Mouse (Mus musculus) heart, embryonic 11.5 days (tissue): Measurements from ENCODE around the gene Gpc6. TPM values are rescaled to one million over a fixed set of nuclear protein-coding genes. Genes with fewer than 3 reads are reported as not detected.

Experiments
- ATAC-seq: fragments of 200-750 bp; cut with Nextera tagmentation; replicated peaks from 2 replicates; pipeline ENCODE4 v1.8.0; 2017; ENCODE audit warnings: moderate library complexity; ENCODE audit not compliant: insufficient number of reproducible peaks, low FRiP score, low TSS enrichment
- H3K27ac ChIP-seq: fragments of 300-500 bp; sonication (generic); 2 replicates; pipeline ENCODE4 v1.5.1; 2014; ENCODE audit warnings: mild to moderate bottlenecking, low read depth, low read length
- H3K27me3 ChIP-seq: fragments of 300-500 bp; sonication (generic); 2 replicates; pipeline ENCODE4 v1.6.1; 2014; ENCODE audit warnings: mild to moderate bottlenecking, low read length, mixed read lengths; ENCODE audit not compliant: control insufficient read depth, insufficient read depth
- H3K36me3 ChIP-seq: fragments of 300-500 bp; sonication (generic); 2 replicates; pipeline ENCODE4 v1.6.1; 2014; ENCODE audit warnings: mild to moderate bottlenecking, low read length, moderate library complexity, mixed read lengths; ENCODE audit not compliant: control insufficient read depth, insufficient read depth
- H3K4me1 ChIP-seq: fragments of 300-500 bp; sonication (generic); 2 replicates; pipeline ENCODE4 v1.6.1; 2014; ENCODE audit warnings: low read length; ENCODE audit not compliant: control insufficient read depth, insufficient read depth
- H3K4me2 ChIP-seq: fragments of 300-500 bp; sonication (generic); 2 replicates; pipeline ENCODE4 v1.6.1; 2014; ENCODE audit warnings: mild to moderate bottlenecking, moderate library complexity
- H3K4me3 ChIP-seq: fragments of 300-500 bp; sonication (generic); 2 replicates; pipeline ENCODE4 v1.5.1; 2014; ENCODE audit warnings: low read depth, low read length
- H3K9ac ChIP-seq: fragments of 300-500 bp; sonication (generic); 2 replicates; pipeline ENCODE4 v1.6.1; 2014; ENCODE audit warnings: mild to moderate bottlenecking, low read depth, low read length, moderate library complexity
- H3K9me3 ChIP-seq: fragments of 300-500 bp; sonication (generic); replicated peaks from 2 replicates; pipeline ENCODE4 v1.6.1; 2016; ENCODE audit warnings: low read length; ENCODE audit not compliant: control insufficient read depth
- whole genome bisulfite sequencing: fragments of 180-500 bp; shearing (Covaris S2); extraction: QIAGEN DNeasy Blood & Tissue Kit; methylation state at CpG from one replicate; pipeline ENCODE4 v1.1.7; 2014; ENCODE audit not compliant: insufficient replicate concordance; 5-methylcytosine and 5-hydroxymethylcytosine counted together
- polyA plus RNA-seq: library from polyadenylated mRNA; unstranded; fragments of >200 nt; fragmentation: Nextera tagmentation; extraction: Ambion mirVana; gene quantifications from 2 replicates; pipeline ENCODE4 v1.2.1, GENCODE M21; 2014

Gpc6 gene
- polyA plus RNA-seq, 1 experiment from 2014 or later: 14.3 TPM

- no peak overlapping the region for H3K4me2 ChIP-seq
- H3K9ac ChIP-seq: no peak overlapping the region
- H3K4me1 ChIP-seq: no peaks in the 10 kb centered on the region
- no peak overlapping the region for H3K27ac ChIP-seq
- WGBS: 84% methylated on average over 3 of the region's 3 CpGs
- H3K4me3 ChIP-seq: no peak overlapping the region
- H3K9me3 ChIP-seq: no peaks in the 10 kb centered on the region
- H3K36me3 ChIP-seq: no peaks in the 10 kb centered on the region
- no peak for ATAC-seq
- H3K27me3 ChIP-seq: no peaks in the 10 kb centered on the region
These were observed 278.8 kb downstream of the Gpc6 start for GRCm38 (mm10) chr14:117203960-117204359.

- Histone ChIP-seq H3K27ac (no peak overlapping the region), H3K4me3 (no peak overlapping the region), H3K9me3 (no peaks in the 10 kb centered on the region), H3K9ac (no peak overlapping the region), H3K36me3 (no peaks in the 10 kb centered on the region), H3K4me2 (no peak overlapping the region), H3K4me1 (no peaks in the 10 kb centered on the region), H3K27me3 (no peaks in the 10 kb centered on the region)
- no peak for ATAC-seq
These were observed 289.3 kb downstream of the Gpc6 start for GRCm38 (mm10) chr14:117214373-117214772.

DNA sequence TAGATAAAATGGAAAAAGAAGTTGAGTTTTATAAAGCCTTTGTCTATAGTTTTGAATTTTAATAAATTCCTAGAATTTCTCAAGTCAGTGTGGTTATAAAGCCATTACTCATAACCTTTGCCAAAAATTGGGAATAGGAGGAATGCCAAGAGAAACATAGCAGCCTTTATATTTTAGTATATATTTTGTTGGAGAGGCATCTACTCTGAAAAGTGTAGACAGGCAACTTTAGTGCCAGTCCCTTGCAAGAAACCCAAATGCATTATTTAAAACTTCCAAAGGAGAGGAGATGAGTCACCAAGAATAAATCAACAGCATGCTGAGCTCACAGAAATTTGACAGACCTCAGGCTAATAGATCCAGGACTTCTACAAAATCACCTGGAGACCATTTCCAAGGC, 301.8 kb downstream of the Gpc6 start:
- Histone ChIP-seq H3K9me3 (no peaks in the 10 kb centered on the region), H3K27me3 (no peaks in the 10 kb centered on the region), H3K36me3 (no peaks in the 10 kb centered on the region), H3K4me1 (no peaks in the 10 kb centered on the region), H3K27ac (no peak overlapping the region), H3K4me2 (no peak overlapping the region), H3K9ac (no peak overlapping the region), H3K4me3 (no peak overlapping the region)
- ATAC-seq: no peak

DNA sequence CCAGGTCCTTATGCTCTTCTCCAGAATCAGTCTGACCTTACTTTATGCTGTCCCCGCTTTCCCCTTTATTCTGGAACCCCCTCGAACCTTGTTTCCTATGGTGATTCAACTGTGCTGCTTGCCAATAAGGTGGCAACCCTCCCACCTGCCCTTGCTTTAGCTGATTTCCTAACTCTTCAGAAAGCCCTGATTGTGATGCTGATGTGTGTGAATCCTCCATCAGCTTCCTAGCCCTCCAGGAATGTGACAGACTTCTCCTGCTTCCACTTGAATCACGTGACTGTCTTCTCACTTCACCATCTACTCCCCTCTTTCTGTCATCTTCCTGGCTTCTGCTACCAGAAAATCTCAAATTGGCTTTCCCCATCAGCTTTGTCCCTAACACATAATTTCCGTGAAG, 305.4 kb downstream of the Gpc6 start:
- no peak overlapping the region for H3K9ac ChIP-seq
- H3K9me3 ChIP-seq: no peaks in the 10 kb centered on the region
- no peak overlapping the region for H3K4me3 ChIP-seq
- ATAC-seq: no peak
- WGBS: 55% methylated on average over 4 of the region's 4 CpGs
- H3K27ac ChIP-seq: no peak overlapping the region
- no peaks in the 10 kb centered on the region for H3K36me3 ChIP-seq
- H3K4me1 ChIP-seq: no peaks in the 10 kb centered on the region
- H3K27me3 ChIP-seq: no peaks in the 10 kb centered on the region
- H3K4me2 ChIP-seq: no peak overlapping the region

GRCm38 (mm10) chr14:117238226-117238625, 313.1 kb downstream of the Gpc6 start:
- Histone ChIP-seq H3K27ac (no peak overlapping the region), H3K9ac (no peak overlapping the region), H3K4me3 (no peak overlapping the region), H3K4me1 (no peaks in the 10 kb centered on the region), H3K9me3 (no peaks in the 10 kb centered on the region), H3K36me3 (no peaks in the 10 kb centered on the region), H3K27me3 (no peaks in the 10 kb centered on the region), H3K4me2 (no peak overlapping the region)
- ATAC-seq: no peak
- 87% methylated on average over 6 of the region's 6 CpGs for WGBS

DNA sequence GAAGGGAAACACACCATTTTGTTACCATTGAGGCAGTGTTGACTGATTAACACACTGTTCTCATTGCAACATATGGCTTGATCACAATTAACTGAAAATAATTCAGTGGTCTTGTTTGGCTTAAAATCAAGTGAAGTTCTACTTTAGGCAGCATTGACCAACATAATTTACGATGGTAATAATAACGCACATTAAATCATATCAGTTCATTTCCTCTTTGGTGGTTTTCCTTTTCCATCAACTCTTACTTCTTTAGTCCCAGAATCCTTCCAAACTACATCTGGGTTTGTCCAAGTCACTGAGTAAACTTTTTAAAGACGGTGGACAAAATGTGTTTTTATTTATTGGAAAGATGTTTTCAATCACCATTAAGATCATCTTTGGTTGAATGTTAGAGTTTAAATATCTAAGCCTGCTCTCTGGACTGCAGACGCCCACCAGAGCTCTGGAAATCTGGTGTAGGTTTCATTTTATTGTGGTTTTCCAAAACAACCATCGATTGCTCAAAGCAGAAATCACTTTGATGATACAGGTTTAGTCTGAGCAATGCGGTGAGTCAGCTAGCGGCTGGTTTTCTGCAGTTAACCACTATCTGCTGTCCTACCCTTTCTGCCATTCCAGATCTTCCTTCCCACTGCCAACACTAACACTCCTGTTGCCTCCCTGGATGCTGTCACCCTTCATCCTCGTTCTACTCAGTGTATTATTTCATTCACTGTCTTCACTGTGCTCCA, 314.7 kb downstream of the Gpc6 start:
- WGBS: 77% methylated on average over 8 of the region's 8 CpGs
- H3K4me1 ChIP-seq: no peaks in the 10 kb centered on the region
- no peaks in the 10 kb centered on the region for H3K9me3 ChIP-seq
- H3K36me3 ChIP-seq: no peaks in the 10 kb centered on the region
- no peaks in the 10 kb centered on the region for H3K27me3 ChIP-seq
- no peak for ATAC-seq
- no peak overlapping the region for H3K27ac ChIP-seq
- H3K9ac ChIP-seq: no peak overlapping the region
- H3K4me2 ChIP-seq: no peak overlapping the region
- H3K4me3 ChIP-seq: no peak overlapping the region

DNA sequence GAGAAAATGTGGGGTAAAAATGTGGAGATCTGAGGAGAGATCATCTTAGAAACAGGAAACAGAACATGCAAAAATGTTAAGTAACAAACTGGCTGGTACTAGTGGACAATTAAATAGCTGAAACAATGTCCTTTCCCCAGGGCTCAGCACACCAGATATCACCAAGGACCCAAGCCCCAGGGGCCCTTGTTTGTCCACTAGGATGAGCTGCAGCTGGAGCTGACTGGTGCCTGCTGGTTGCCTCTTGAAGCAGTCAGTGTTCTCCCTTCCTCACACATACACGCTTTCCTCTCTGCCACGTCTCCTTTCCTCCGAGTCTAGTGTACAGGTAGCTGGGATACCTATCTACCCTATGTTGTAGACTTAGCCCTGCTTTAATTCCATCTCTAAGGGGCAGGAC, 320.5 kb downstream of the Gpc6 start:
- H3K4me3 ChIP-seq: no peak overlapping the region
- H3K27me3 ChIP-seq: no peaks in the 10 kb centered on the region
- ATAC-seq: no peak
- H3K4me1 ChIP-seq: no peaks in the 10 kb centered on the region
- H3K9me3 ChIP-seq: no peaks in the 10 kb centered on the region
- H3K36me3 ChIP-seq: no peaks in the 10 kb centered on the region
- WGBS: 91% methylated on average over 3 of the region's 3 CpGs
- H3K9ac ChIP-seq: no peak overlapping the region
- H3K27ac ChIP-seq: no peak overlapping the region
- H3K4me2 ChIP-seq: no peak overlapping the region

- Histone ChIP-seq H3K4me1 (no peaks in the 10 kb centered on the region), H3K4me2 (no peak overlapping the region), H3K36me3 (no peaks in the 10 kb centered on the region), H3K9me3 (no peaks in the 10 kb centered on the region), H3K27ac (no peak overlapping the region), H3K9ac (no peak overlapping the region), H3K4me3 (no peak overlapping the region), H3K27me3 (no peaks in the 10 kb centered on the region)
- WGBS: 76% methylated on average over 4 of the region's 4 CpGs
- no peak for ATAC-seq
These were observed 331.1 kb downstream of the Gpc6 start for GRCm38 (mm10) chr14:117256192-117256591.

DNA sequence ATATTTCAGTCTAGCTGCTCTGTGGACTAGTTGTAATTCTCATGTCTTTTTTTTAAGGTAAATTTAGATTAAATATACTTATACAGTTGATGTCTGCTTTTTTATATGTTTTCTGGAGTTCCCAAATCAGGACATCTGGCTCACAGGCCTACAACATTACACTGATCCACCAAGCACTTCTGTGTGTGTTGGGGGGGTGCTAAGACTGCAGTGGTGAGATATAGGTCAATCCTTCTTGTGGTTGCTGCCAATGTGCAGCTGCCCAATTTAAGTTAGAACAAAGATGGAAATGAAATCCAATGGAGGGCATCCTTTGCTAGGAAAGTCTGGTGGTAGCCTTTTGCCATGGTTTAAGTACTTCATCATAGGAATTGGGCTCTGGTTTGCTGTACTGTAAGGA, 340.5 kb downstream of the Gpc6 start:
- Histone ChIP-seq H3K4me3 (no peak overlapping the region), H3K4me1 (no peaks in the 10 kb centered on the region), H3K9me3 (no peaks in the 10 kb centered on the region), H3K36me3 (no peaks in the 10 kb centered on the region), H3K27me3 (no peaks in the 10 kb centered on the region), H3K9ac (no peak overlapping the region), H3K4me2 (no peak overlapping the region), H3K27ac (no peak overlapping the region)
- ATAC-seq: no peak
